Mouse (Mus musculus) heart, postnatal 0 days (tissue): Measurements from ENCODE around the gene Lrrc27. TPM values are rescaled to one million over a fixed set of nuclear protein-coding genes. Genes with fewer than 3 reads are reported as not detected.

Experiments used
- ATAC-seq: fragments of 200-750 bp; cut with Nextera tagmentation; 2 replicates; pipeline ENCODE4 v1.8.0; 2017; ENCODE audit warnings: low read depth, moderate number of reproducible peaks, moderate library complexity; ENCODE audit not compliant: insufficient read depth
- DNase-seq: peaks from one replicate; pipeline ENCODE4 v3.0.0-alpha.2; 2016; ENCODE audit warnings: low spot score
- H3K27ac ChIP-seq: fragments of 300-500 bp; sonication (generic); 2 replicates; pipeline ENCODE4 v1.5.1; 2014; ENCODE audit warnings: low read depth, mild to moderate bottlenecking
- H3K27me3 ChIP-seq: fragments of 300-500 bp; sonication (generic); 2 replicates; pipeline ENCODE4 v1.6.1; 2014; ENCODE audit warnings: low read length, mixed read lengths; ENCODE audit not compliant: control insufficient read depth, insufficient read depth
- H3K36me3 ChIP-seq: fragments of 300-500 bp; sonication (generic); replicated peaks from 2 replicates; pipeline ENCODE4 v1.6.1; 2014; ENCODE audit warnings: low read length, mixed read lengths; ENCODE audit not compliant: control insufficient read depth, insufficient read depth
- H3K4me1 ChIP-seq: fragments of 300-500 bp; sonication (generic); 2 replicates; pipeline ENCODE4 v1.6.1; 2014; ENCODE audit warnings: antibody characterized with exemption; ENCODE audit not compliant: control insufficient read depth, insufficient read depth
- H3K4me2 ChIP-seq: fragments of 300-500 bp; sonication (generic); 2 replicates; pipeline ENCODE4 v1.6.1; 2014; ENCODE audit warnings: low read depth, mild to moderate bottlenecking, low read length, moderate library complexity
- H3K4me3 ChIP-seq: fragments of 300-500 bp; sonication (generic); 2 replicates; pipeline ENCODE4 v1.5.1; 2014; ENCODE audit warnings: low read depth, low read length
- H3K9ac ChIP-seq: fragments of 300-500 bp; sonication (generic); replicated peaks from 2 replicates; pipeline ENCODE4 v1.6.1; 2014; ENCODE audit warnings: low read depth, low read length, mixed read lengths
- H3K9me3 ChIP-seq: fragments of 300-500 bp; sonication (generic); replicated peaks from 2 replicates; pipeline ENCODE4 v1.6.1; 2016; ENCODE audit warnings: low read length; ENCODE audit not compliant: control insufficient read depth
- CTCF ChIP-seq: IDR thresholded peaks from 2 replicates; pipeline ENCODE4 v1.5.1; 2016; ENCODE audit warnings: antibody characterized with exemption, control low read depth, low read depth
- EP300 ChIP-seq: IDR thresholded peaks from 2 replicates; pipeline ENCODE4 v1.6.1; 2016; ENCODE audit warnings: antibody characterized with exemption, low read depth
- WGBS: fragments of 180-500 bp; shearing (Covaris S2); extraction: QIAGEN DNeasy Blood & Tissue Kit; methylation state at CpG from one replicate; pipeline ENCODE4 v1.1.7; 2014; 5-methylcytosine and 5-hydroxymethylcytosine counted together
- polyA plus RNA-seq: library from polyadenylated mRNA; unstranded; fragments of >200 nt; fragmentation: Nextera tagmentation; extraction: Ambion mirVana; gene quantifications from 2 replicates; pipeline ENCODE4 v1.2.1, GENCODE M21; 2015
- total RNA-seq: library from RNA; depleted of rRNA; stranded (reverse); fragments of >200 nt; gene quantifications from 2 replicates; pipeline ENCODE4 v1.2.3, GENCODE M21; 2014; ENCODE audit warnings: low replicate concordance

Gene Lrrc27
- total and polyA plus RNA-seq, 2 experiments from 2014 or later = 1.9 to 5.0 TPM

- Histone ChIP-seq H3K36me3 (no peaks in the 10 kb centered on the region), H3K9ac (peak overlapping the region; percentile 44; the same call in 1 of the 2 replicates), H3K4me3 (peak overlapping the region; percentile 65), H3K4me1 (no peaks in the 10 kb centered on the region), H3K9me3 (no peaks in the 10 kb centered on the region), H3K27ac (no peak overlapping the region), H3K4me2 (peak overlapping the region; percentile 91), H3K27me3 (peaks cover 43% of the 10 kb centered on the region)
- DNase-seq = peak; percentile 66
- TF ChIP-seq EP300 = no peak
- no peak for TF ChIP-seq CTCF
- peak; percentile 93 for ATAC-seq
- under 1% methylated on average over 92 of the region's 94 CpGs for WGBS
These were observed 24.8 kb upstream of the Lrrc27 start for GRCm38 (mm10) chr7:139187771-139188633.

- Histone ChIP-seq H3K27ac (no peak overlapping the region), H3K36me3 (no peaks in the 10 kb centered on the region), H3K9me3 (no peaks in the 10 kb centered on the region), H3K4me3 (peak overlapping the region; percentile 65), H3K4me1 (no peaks in the 10 kb centered on the region), H3K27me3 (peaks cover 43% of the 10 kb centered on the region), H3K9ac (no peak overlapping the region), H3K4me2 (peak overlapping the region; percentile 91)
- DNase-seq (no peak), ATAC-seq (peak; percentile 79)
- TF ChIP-seq CTCF (no peak), EP300 (no peak)
- 1% methylated on average over 23 of the region's 23 CpGs for WGBS
These were observed 24.1 kb upstream of the Lrrc27 start for GRCm38 (mm10) chr7:139188634-139189207.

GRCm38 (mm10) chr7:139190616-139191015 lies 22.2 kb upstream of the Lrrc27 start:
- H3K4me2 ChIP-seq = no peak overlapping the region
- no peaks in the 10 kb centered on the region for H3K36me3 ChIP-seq
- no peaks in the 10 kb centered on the region for H3K4me1 ChIP-seq
- no peak overlapping the region for H3K27ac ChIP-seq
- no peak for DNase-seq
- 81% methylated on average over 4 of the region's 4 CpGs for WGBS
- no peak overlapping the region for H3K4me3 ChIP-seq
- no peak overlapping the region for H3K9ac ChIP-seq
- H3K9me3 ChIP-seq = no peaks in the 10 kb centered on the region
- H3K27me3 ChIP-seq = peaks cover 35% of the 10 kb centered on the region
- TF ChIP-seq EP300 = no peak
- TF ChIP-seq CTCF = no peak
- no peak for ATAC-seq

GRCm38 (mm10) chr7:139191619-139192018 lies 21.2 kb upstream of the Lrrc27 start:
- H3K9ac ChIP-seq = no peak overlapping the region
- DNase-seq (no peak), ATAC-seq (no peak)
- H3K36me3 ChIP-seq = no peaks in the 10 kb centered on the region
- no peak overlapping the region for H3K27ac ChIP-seq
- H3K9me3 ChIP-seq = no peaks in the 10 kb centered on the region
- H3K4me1 ChIP-seq = no peaks in the 10 kb centered on the region
- H3K4me3 ChIP-seq = no peak overlapping the region
- no peak overlapping the region for H3K4me2 ChIP-seq
- WGBS = 68% methylated on average over 6 of the region's 6 CpGs
- TF ChIP-seq EP300 (no peak), CTCF (no peak; the same call in 1 of the 2 replicates)
- H3K27me3 ChIP-seq = peaks cover 25% of the 10 kb centered on the region

- no peak for TF ChIP-seq EP300
- no peak for TF ChIP-seq CTCF
- Histone ChIP-seq H3K36me3 (no peaks in the 10 kb centered on the region), H3K4me3 (no peak overlapping the region), H3K9ac (no peak overlapping the region), H3K4me1 (no peaks in the 10 kb centered on the region), H3K27me3 (0 out of 2 replicates have a peak, but pooled peaks cover 10% of the 10 kb centered on the region), H3K27ac (no peak overlapping the region), H3K9me3 (no peaks in the 10 kb centered on the region), H3K4me2 (no peak overlapping the region)
- WGBS = 49% methylated on average over 4 of the region's 4 CpGs
- DNase-seq = no peak
- ATAC-seq = no peak
These were observed 15.8 kb upstream of the Lrrc27 start for GRCm38 (mm10) chr7:139197022-139197421.
